Mouse (Mus musculus): ENCODE measurements around the gene Sox10. TPM values are rescaled to one million over a fixed set of nuclear protein-coding genes. Genes with fewer than 3 reads are reported as not detected.
A peak's percentile ranks its signal among the peaks of the same experiment; 100 is the strongest.

Gene Sox10
- polyA plus RNA-seq, 1 experiment from 2014 or later, result 0.84 TPM

- Histone ChIP-seq H3K27ac (ENCODE audit: low read depth, low read length) (no peak overlapping the region), H3K4me1 (replicated peaks; ENCODE audit: control insufficient read depth, insufficient read depth, low read length) (peaks cover 7% of the 10 kb centered on the region; the same call in 1 of the 2 replicates), H3K9me3 (ENCODE audit: control insufficient read depth, low read length) (no peaks in the 10 kb centered on the region), H3K4me2 (no peak overlapping the region), H3K36me3 (ENCODE audit: control insufficient read depth, insufficient read depth, low read length) (no peaks in the 10 kb centered on the region), H3K27me3 (replicated peaks; ENCODE audit: control insufficient read depth, insufficient read depth, low read length) (peaks cover 8% of the 10 kb centered on the region), H3K4me3 (ENCODE audit: low read depth, low read length) (no peak overlapping the region), H3K9ac (ENCODE audit: low read depth, low read length) (no peak overlapping the region)
- WGBS, result 84% methylated on average over 12 of the region's 12 CpGs
- no peak for ATAC-seq (replicated peaks; ENCODE audit: low FRiP score)
- no peak for DNase-seq (ENCODE audit: low spot score)
Observed at GRCm38 (mm10) chr15:79199390-79199976, 34.4 kb upstream of the Sox10 start.

- H3K4me1 ChIP-seq (replicated peaks; ENCODE audit: control insufficient read depth, insufficient read depth, low read length), result peaks cover 3% of the 10 kb centered on the region; the same call in 1 of the 2 replicates
- H3K27me3 ChIP-seq (replicated peaks; ENCODE audit: control insufficient read depth, insufficient read depth, low read length), result peaks cover 3% of the 10 kb centered on the region; the same call in 1 of the 2 replicates
- no peak overlapping the region for H3K9ac ChIP-seq (ENCODE audit: low read depth, low read length)
- 88% methylated on average over 8 of the region's 8 CpGs for WGBS
- no peak overlapping the region for H3K4me3 ChIP-seq (ENCODE audit: low read depth, low read length)
- H3K9me3 ChIP-seq (ENCODE audit: control insufficient read depth, low read length), result no peaks in the 10 kb centered on the region
- ATAC-seq (replicated peaks; ENCODE audit: low FRiP score) (no peak), DNase-seq (ENCODE audit: low spot score) (no peak)
- no peak overlapping the region for H3K4me2 ChIP-seq
- H3K27ac ChIP-seq (ENCODE audit: low read depth, low read length), result no peak overlapping the region
- no peaks in the 10 kb centered on the region for H3K36me3 ChIP-seq (ENCODE audit: control insufficient read depth, insufficient read depth, low read length)
Observed at GRCm38 (mm10) chr15:79195492-79195891, 30.5 kb upstream of the Sox10 start.

GRCm38 (mm10) chr15:79194946-79195345 is 29.9 kb upstream of the Sox10 start:
- peaks cover 3% of the 10 kb centered on the region; the same call in 1 of the 2 replicates for H3K4me1 ChIP-seq (replicated peaks; ENCODE audit: control insufficient read depth, insufficient read depth, low read length)
- no peak overlapping the region for H3K27ac ChIP-seq (ENCODE audit: low read depth, low read length)
- ATAC-seq (replicated peaks; ENCODE audit: low FRiP score) (no peak), DNase-seq (ENCODE audit: low spot score) (no peak)
- H3K4me2 ChIP-seq, result no peak overlapping the region
- no peak overlapping the region for H3K9ac ChIP-seq (ENCODE audit: low read depth, low read length)
- WGBS, result 72% methylated on average over 2 of the region's 2 CpGs
- H3K36me3 ChIP-seq (ENCODE audit: control insufficient read depth, insufficient read depth, low read length), result no peaks in the 10 kb centered on the region
- H3K4me3 ChIP-seq (ENCODE audit: low read depth, low read length), result no peak overlapping the region
- peaks cover 3% of the 10 kb centered on the region; the same call in 1 of the 2 replicates for H3K27me3 ChIP-seq (replicated peaks; ENCODE audit: control insufficient read depth, insufficient read depth, low read length)
- H3K9me3 ChIP-seq (ENCODE audit: control insufficient read depth, low read length), result no peaks in the 10 kb centered on the region

GRCm38 (mm10) chr15:79194048-79194447 is 29.0 kb upstream of the Sox10 start:
- H3K4me1 ChIP-seq (replicated peaks; ENCODE audit: control insufficient read depth, insufficient read depth, low read length), result peaks cover 3% of the 10 kb centered on the region; the same call in 1 of the 2 replicates
- no peaks in the 10 kb centered on the region for H3K9me3 ChIP-seq (ENCODE audit: control insufficient read depth, low read length)
- H3K4me3 ChIP-seq (ENCODE audit: low read depth, low read length), result no peak overlapping the region
- 51% methylated on average over 9 of the region's 9 CpGs for WGBS
- H3K27ac ChIP-seq (ENCODE audit: low read depth, low read length), result no peak overlapping the region
- peaks cover 3% of the 10 kb centered on the region; the same call in 1 of the 2 replicates for H3K27me3 ChIP-seq (replicated peaks; ENCODE audit: control insufficient read depth, insufficient read depth, low read length)
- no peak overlapping the region for H3K9ac ChIP-seq (ENCODE audit: low read depth, low read length)
- DNase-seq (ENCODE audit: low spot score) (no peak), ATAC-seq (replicated peaks; ENCODE audit: low FRiP score) (no peak)
- no peaks in the 10 kb centered on the region for H3K36me3 ChIP-seq (ENCODE audit: control insufficient read depth, insufficient read depth, low read length)
- no peak overlapping the region for H3K4me2 ChIP-seq

GRCm38 (mm10) chr15:79192885-79193845 is 28.1 kb upstream of the Sox10 start:
- no peak for ATAC-seq (replicated peaks; ENCODE audit: low FRiP score)
- 51% methylated on average over 27 of the region's 27 CpGs for WGBS
- Histone ChIP-seq H3K4me1 (replicated peaks; ENCODE audit: control insufficient read depth, insufficient read depth, low read length) (peaks cover 3% of the 10 kb centered on the region; the same call in 1 of the 2 replicates), H3K4me2 (peak overlapping the region; percentile 7; the same call in 1 of the 2 replicates), H3K36me3 (ENCODE audit: control insufficient read depth, insufficient read depth, low read length) (no peaks in the 10 kb centered on the region), H3K9me3 (ENCODE audit: control insufficient read depth, low read length) (no peaks in the 10 kb centered on the region), H3K4me3 (ENCODE audit: low read depth, low read length) (no peak overlapping the region), H3K27me3 (replicated peaks; ENCODE audit: control insufficient read depth, insufficient read depth, low read length) (0 out of 2 replicates have a peak, but pooled peaks cover 3% of the 10 kb centered on the region), H3K27ac (ENCODE audit: low read depth, low read length) (no peak overlapping the region), H3K9ac (ENCODE audit: low read depth, low read length) (no peak overlapping the region)
- DNase-seq (ENCODE audit: low spot score), result no peak

GRCm38 (mm10) chr15:79192450-79192849 is 27.4 kb upstream of the Sox10 start:
- Histone ChIP-seq H3K9me3 (ENCODE audit: control insufficient read depth, low read length) (no peaks in the 10 kb centered on the region), H3K4me1 (replicated peaks; ENCODE audit: control insufficient read depth, insufficient read depth, low read length) (peaks cover 3% of the 10 kb centered on the region; the same call in 1 of the 2 replicates), H3K4me3 (ENCODE audit: low read depth, low read length) (no peak overlapping the region), H3K36me3 (ENCODE audit: control insufficient read depth, insufficient read depth, low read length) (no peaks in the 10 kb centered on the region), H3K9ac (ENCODE audit: low read depth, low read length) (no peak overlapping the region), H3K4me2 (no peak overlapping the region), H3K27me3 (replicated peaks; ENCODE audit: control insufficient read depth, insufficient read depth, low read length) (0 out of 2 replicates have a peak, but pooled peaks cover 3% of the 10 kb centered on the region), H3K27ac (ENCODE audit: low read depth, low read length) (no peak overlapping the region)
- DNase-seq (ENCODE audit: low spot score) (no peak), ATAC-seq (replicated peaks; ENCODE audit: low FRiP score) (no peak)
- WGBS, result 86% methylated on average over 6 of the region's 6 CpGs

- H3K36me3 ChIP-seq (ENCODE audit: control insufficient read depth, insufficient read depth, low read length), result no peaks in the 10 kb centered on the region
- 92% methylated on average over 2 of the region's 2 CpGs for WGBS
- no peak overlapping the region for H3K4me3 ChIP-seq (ENCODE audit: low read depth, low read length)
- H3K9ac ChIP-seq (ENCODE audit: low read depth, low read length), result no peak overlapping the region
- peaks cover 3% of the 10 kb centered on the region; the same call in 1 of the 2 replicates for H3K4me1 ChIP-seq (replicated peaks; ENCODE audit: control insufficient read depth, insufficient read depth, low read length)
- H3K27me3 ChIP-seq (replicated peaks; ENCODE audit: control insufficient read depth, insufficient read depth, low read length), result 0 out of 2 replicates have a peak, but pooled peaks cover 3% of the 10 kb centered on the region
- DNase-seq (ENCODE audit: low spot score) (no peak), ATAC-seq (replicated peaks; ENCODE audit: low FRiP score) (no peak)
- H3K27ac ChIP-seq (ENCODE audit: low read depth, low read length), result no peak overlapping the region
- no peaks in the 10 kb centered on the region for H3K9me3 ChIP-seq (ENCODE audit: control insufficient read depth, low read length)
- no peak overlapping the region for H3K4me2 ChIP-seq
Observed at GRCm38 (mm10) chr15:79191426-79191825, 26.4 kb upstream of the Sox10 start.

- Histone ChIP-seq H3K4me1 (replicated peaks; ENCODE audit: control insufficient read depth, insufficient read depth, low read length) (no peaks in the 10 kb centered on the region), H3K36me3 (ENCODE audit: control insufficient read depth, insufficient read depth, low read length) (no peaks in the 10 kb centered on the region), H3K27ac (ENCODE audit: low read depth, low read length) (no peak overlapping the region), H3K4me3 (ENCODE audit: low read depth, low read length) (no peak overlapping the region), H3K9me3 (ENCODE audit: control insufficient read depth, low read length) (no peaks in the 10 kb centered on the region), H3K4me2 (no peak overlapping the region), H3K27me3 (replicated peaks; ENCODE audit: control insufficient read depth, insufficient read depth, low read length) (no peaks in the 10 kb centered on the region), H3K9ac (ENCODE audit: low read depth, low read length) (no peak overlapping the region)
- 76% methylated on average over 8 of the region's 8 CpGs for WGBS
- no peak for ATAC-seq (replicated peaks; ENCODE audit: low FRiP score)
- no peak for DNase-seq (ENCODE audit: low spot score)
Observed at GRCm38 (mm10) chr15:79187819-79188218, 22.8 kb upstream of the Sox10 start.
